Mouse (Mus musculus) mammary gland, adult 2 months (tissue): ENCODE results near the gene Chrna4. TPM values are rescaled to one million over a fixed set of nuclear protein-coding genes. Genes with fewer than 3 reads are reported as not detected.

Experiments
- polyA plus RNA-seq: library from polyadenylated mRNA; depleted of rRNA; stranded (reverse); fragments of >200 nt; gene quantifications from 2 replicates; pipeline ENCODE4 v1.2.3, GENCODE M21; 2012; ENCODE audit warnings: low replicate concordance; rRNA removed

Gene Chrna4
- 0.35 TPM in 1 of 2 replicates, not detected in the other for polyA plus RNA-seq

GRCm38 (mm10) chr2:181043437-181043836 is at the start of gene Chrna4:
Gene Chrna4 (minus strand): TSS chr2:181043546.

GRCm38 (mm10) chr2:180986449-180986848 is 56.9 kb downstream of the Chrna4 start, which contains the start of gene Col20a1:
Gene Col20a1 (plus strand): TSS chr2:180986535.

Other genes with a start within 250 kb of the Chrna4 start
- gene Ythdf1, start 122.6 kb downstream of the Chrna4 start, polyA plus RNA-seq: 22.5 and 61.6 TPM in 2 replicates
- not detected in 2 replicates for gene Birc7, start 114.5 kb downstream of the Chrna4 start, polyA plus RNA-seq
- gene Nkain4, start 88.8 kb downstream of the Chrna4 start, polyA plus RNA-seq: 0.88 and 1.0 TPM in 2 replicates
- gene Arfgap1, start 76.3 kb downstream of the Chrna4 start, polyA plus RNA-seq: 47.7 and 59.1 TPM in 2 replicates
- gene Col20a1, start 57.0 kb downstream of the Chrna4 start, polyA plus RNA-seq: 2.6 and 3.5 TPM in 2 replicates
- gene Kcnq2, start 91.8 kb upstream of the Chrna4 start, polyA plus RNA-seq: 0.04 TPM in 1 of 2 replicates, not detected in the other
- gene Eef1a2, start 113.5 kb upstream of the Chrna4 start, polyA plus RNA-seq: 0.16 and 238 TPM in 2 replicates
- 163 and 261 TPM in 2 replicates for gene Ppdpf, start 143.7 kb upstream of the Chrna4 start, polyA plus RNA-seq
- 0.11 and 0.40 TPM in 2 replicates for gene Ptk6, start 159.2 kb upstream of the Chrna4 start, polyA plus RNA-seq
- 1.4 and 1.9 TPM in 2 replicates for gene Srms, start 169.6 kb upstream of the Chrna4 start, polyA plus RNA-seq
- 0.27 and 0.34 TPM in 2 replicates for gene Fndc11, start 176.5 kb upstream of the Chrna4 start, polyA plus RNA-seq
- gene Helz2, start 198.5 kb upstream of the Chrna4 start, polyA plus RNA-seq: 53.0 and 78.8 TPM in 2 replicates
- gene Gmeb2, start 244.5 kb upstream of the Chrna4 start, polyA plus RNA-seq: 25.4 and 31.0 TPM in 2 replicates